24 mouse cellular contexts compared by ENCODE assay signal in the genomic region with DNA sequence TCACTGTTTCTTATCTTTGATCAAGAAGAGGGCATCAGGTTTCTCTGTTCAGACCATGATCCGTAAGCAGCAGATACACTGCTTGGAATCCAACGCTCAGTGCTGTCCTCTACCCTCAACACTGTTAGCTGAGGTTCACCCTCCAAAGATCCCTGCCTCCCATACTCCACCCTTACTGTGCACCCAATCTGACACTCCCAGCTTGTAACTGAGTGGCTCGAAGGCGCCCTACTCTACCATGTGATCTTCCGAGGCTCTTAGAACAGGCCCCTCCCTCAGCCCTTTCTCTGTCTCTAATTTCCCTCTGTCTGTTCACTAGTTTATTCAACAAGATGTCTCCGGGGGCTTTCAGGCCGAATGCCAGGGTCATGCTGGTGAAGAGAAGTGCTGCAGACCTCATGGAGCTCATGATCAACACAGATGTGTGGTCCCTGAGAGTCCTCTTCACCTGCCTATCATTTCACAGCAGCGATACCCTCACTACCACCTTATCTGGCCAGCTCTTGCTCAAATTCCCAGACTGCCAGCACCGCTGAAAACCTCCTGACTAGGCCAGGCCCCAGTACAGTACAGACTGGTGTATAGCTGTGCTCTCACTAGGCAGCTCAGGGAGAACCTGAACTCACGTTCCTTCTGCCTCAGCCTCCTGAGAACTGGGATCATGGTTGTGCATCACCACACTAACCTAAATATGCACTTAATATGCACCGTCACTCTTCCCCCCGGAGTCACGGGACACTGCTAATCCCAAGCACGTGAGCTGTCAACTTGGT. TPM values are rescaled to one million over a fixed set of nuclear protein-coding genes. Genes with fewer than 3 reads are reported as not detected.
A peak's percentile ranks its signal among the peaks of the same experiment; 100 is the strongest.
DNase-seq lines count a peak whose midpoint lies in the region; ATAC-seq and TF ChIP-seq lines count a peak whose summit lies in the region.
"Had no signal": no experiment of that assay in that cellular context is flagged by ENCODE, and none has a peak within 500 bp of the region (broad histone marks: within the 10 kb centered on the region; RNA-seq: fewer than 3 reads in every experiment).

No protein-coding gene starts in this region.

- no peak for DNase-seq in embryonic facial prominence, embryonic 11.5 days (ENCODE audit: low spot score)
- no peak for DNase-seq in embryonic facial prominence, embryonic 10.5 days (ENCODE audit: low spot score)
- DNase-seq in liver, embryonic 11.5 days (ENCODE audit: low spot score): no peak
- DNase-seq in liver, postnatal 0 days: no peak
- no peak for DNase-seq in midbrain, embryonic 10.5 days (ENCODE audit: low spot score)
- no peak for DNase-seq in spleen, adult 18-20 months
- DNase-seq: adrenal gland, postnatal 14 days; B cell, adult 2 months; cerebellum, adult 11-12 months; cerebellum, adult 9-10 months; cerebellum, postnatal 25 days; gastrocnemius, postnatal 36 days; heart, adult 11 months; heart, postnatal 36 days had no signal

- H3K27me3 ChIP-seq in embryonic facial prominence, embryonic 11.5 days (ENCODE audit: control insufficient read depth, insufficient read depth, low read length): no peaks in the 10 kb centered on the region
- no peaks in the 10 kb centered on the region for H3K27me3 ChIP-seq in embryonic facial prominence, embryonic 10.5 days (replicated peaks; ENCODE audit: low read depth, poor library complexity, severe bottlenecking)
- no peaks in the 10 kb centered on the region for H3K27me3 ChIP-seq in liver, embryonic 11.5 days (replicated peaks; ENCODE audit: control insufficient read depth, insufficient read depth, low read length)
- no peaks in the 10 kb centered on the region for H3K27me3 ChIP-seq in liver, postnatal 0 days (ENCODE audit: insufficient read depth, low read length)
- no peaks in the 10 kb centered on the region for H3K27me3 ChIP-seq in midbrain, embryonic 13.5 days
- no peaks in the 10 kb centered on the region for H3K27me3 ChIP-seq in midbrain, embryonic 10.5 days (ENCODE audit: low read depth, poor library complexity, severe bottlenecking)
- H3K27me3 ChIP-seq: heart, embryonic 13.5 days had no signal

- no peaks in the 10 kb centered on the region for H3K4me1 ChIP-seq in embryonic facial prominence, embryonic 11.5 days (ENCODE audit: control insufficient read depth, insufficient read depth, low read length)
- peaks cover 3% of the 10 kb centered on the region; the same call in 1 of the 2 replicates for H3K4me1 ChIP-seq in embryonic facial prominence, embryonic 10.5 days
- no peaks in the 10 kb centered on the region for H3K4me1 ChIP-seq in liver, embryonic 11.5 days (replicated peaks; ENCODE audit: control insufficient read depth, insufficient read depth, low read length)
- no peaks in the 10 kb centered on the region for H3K4me1 ChIP-seq in liver, postnatal 0 days (ENCODE audit: insufficient read depth)
- H3K4me1 ChIP-seq in midbrain, embryonic 13.5 days (replicated peaks): no peaks in the 10 kb centered on the region
- no peaks in the 10 kb centered on the region for H3K4me1 ChIP-seq in midbrain, embryonic 10.5 days
- H3K4me1 ChIP-seq: heart, embryonic 13.5 days had no signal

- H3K4me3 ChIP-seq in embryonic facial prominence, embryonic 11.5 days (ENCODE audit: low read depth, low read length): no peak overlapping the region
- H3K4me3 ChIP-seq in embryonic facial prominence, embryonic 10.5 days: no peak overlapping the region
- H3K4me3 ChIP-seq in liver, embryonic 11.5 days (ENCODE audit: low read depth, low read length): no peak overlapping the region
- no peak overlapping the region for H3K4me3 ChIP-seq in liver, postnatal 0 days (ENCODE audit: low read depth, low read length)
- no peak overlapping the region for H3K4me3 ChIP-seq in midbrain, embryonic 13.5 days (replicated peaks)
- no peak overlapping the region for H3K4me3 ChIP-seq in midbrain, embryonic 10.5 days
- H3K4me3 ChIP-seq: heart, embryonic 13.5 days had no signal

- no peak for TF ChIP-seq EP300 in liver, postnatal 0 days (IDR thresholded peaks at IDR 0.05; ENCODE audit: low read depth)

- no peak overlapping the region for H3K4me2 ChIP-seq in embryonic facial prominence, embryonic 11.5 days (ENCODE audit: low read depth, low read length)
- no peak overlapping the region for H3K4me2 ChIP-seq in liver, embryonic 11.5 days
- no peak overlapping the region for H3K4me2 ChIP-seq in liver, postnatal 0 days (ENCODE audit: low read depth, low read length)
- no peak overlapping the region for H3K4me2 ChIP-seq in midbrain, embryonic 13.5 days (replicated peaks)
- H3K4me2 ChIP-seq: heart, embryonic 13.5 days had no signal

- H3K36me3 ChIP-seq in embryonic facial prominence, embryonic 11.5 days (replicated peaks; ENCODE audit: control insufficient read depth, insufficient read depth, low read depth, low read length): no peaks in the 10 kb centered on the region
- no peaks in the 10 kb centered on the region for H3K36me3 ChIP-seq in embryonic facial prominence, embryonic 10.5 days (replicated peaks)
- H3K36me3 ChIP-seq in liver, embryonic 11.5 days (ENCODE audit: control insufficient read depth, insufficient read depth, low read length): peaks cover 5% of the 10 kb centered on the region; the same call in 1 of the 2 replicates
- H3K36me3 ChIP-seq in liver, postnatal 0 days (replicated peaks; ENCODE audit: insufficient read depth, low read length): peaks cover 10% of the 10 kb centered on the region; the same call in 1 of the 2 replicates
- no peaks in the 10 kb centered on the region for H3K36me3 ChIP-seq in midbrain, embryonic 13.5 days
- H3K36me3 ChIP-seq in midbrain, embryonic 10.5 days: no peaks in the 10 kb centered on the region
- H3K36me3 ChIP-seq: heart, embryonic 13.5 days had no signal

- no peaks in the 10 kb centered on the region for H3K9me3 ChIP-seq in embryonic facial prominence, embryonic 11.5 days (replicated peaks; ENCODE audit: control insufficient read depth, low read length)
- H3K9me3 ChIP-seq in embryonic facial prominence, embryonic 10.5 days: no peaks in the 10 kb centered on the region
- no peaks in the 10 kb centered on the region for H3K9me3 ChIP-seq in liver, embryonic 11.5 days (ENCODE audit: control insufficient read depth, low read length)
- no peaks in the 10 kb centered on the region for H3K9me3 ChIP-seq in liver, postnatal 0 days (ENCODE audit: low read length)
- no peaks in the 10 kb centered on the region for H3K9me3 ChIP-seq in midbrain, embryonic 13.5 days
- H3K9me3 ChIP-seq in midbrain, embryonic 10.5 days (replicated peaks): no peaks in the 10 kb centered on the region
- H3K9me3 ChIP-seq: G1E; heart, embryonic 13.5 days had no signal

- peak; percentile 45; the same call in 1 of the 2 replicates for ATAC-seq in embryonic facial prominence, embryonic 11.5 days (replicated peaks; ENCODE audit: insufficient number of reproducible peaks, low FRiP score, low TSS enrichment, low read depth)
- peak; percentile 35 for ATAC-seq in liver, embryonic 11.5 days (replicated peaks; ENCODE audit: low FRiP score)
- ATAC-seq in liver, postnatal 0 days: no peak
- peak; percentile 72 for ATAC-seq in midbrain, embryonic 13.5 days
- ATAC-seq: activated CD4-positive, CD25-positive, alpha-beta regulatory T cell, adult 4 months; CD4-positive, CD25-positive, alpha-beta regulatory T cell, adult 4 months; forebrain, embryonic 14.5 days had no signal

- no peak overlapping the region for H3K27ac ChIP-seq in embryonic facial prominence, embryonic 11.5 days (replicated peaks; ENCODE audit: low read depth, low read length)
- no peak overlapping the region for H3K27ac ChIP-seq in embryonic facial prominence, embryonic 10.5 days (replicated peaks)
- H3K27ac ChIP-seq in liver, embryonic 11.5 days (ENCODE audit: low read depth, low read length): no peak overlapping the region
- no peak overlapping the region for H3K27ac ChIP-seq in liver, postnatal 0 days (ENCODE audit: low read depth)
- no peak overlapping the region for H3K27ac ChIP-seq in midbrain, embryonic 13.5 days
- H3K27ac ChIP-seq in midbrain, embryonic 10.5 days (replicated peaks): no peak overlapping the region
- H3K27ac ChIP-seq: heart, embryonic 13.5 days had no signal

- no peak overlapping the region for H3K9ac ChIP-seq in embryonic facial prominence, embryonic 11.5 days (replicated peaks; ENCODE audit: low read length)
- H3K9ac ChIP-seq in liver, embryonic 11.5 days (ENCODE audit: low read depth, low read length): no peak overlapping the region
- H3K9ac ChIP-seq in liver, postnatal 0 days (replicated peaks): no peak overlapping the region
- H3K9ac ChIP-seq in midbrain, embryonic 13.5 days (replicated peaks): no peak overlapping the region
- H3K9ac ChIP-seq: heart, embryonic 13.5 days had no signal

- WGBS in embryonic facial prominence, embryonic 11.5 days: 75% methylated on average over 14 of the region's 14 CpGs
- WGBS in embryonic facial prominence, embryonic 10.5 days: 76% methylated on average over 14 of the region's 14 CpGs
- WGBS in liver, embryonic 11.5 days: 85% methylated on average over 14 of the region's 14 CpGs
- WGBS in liver, postnatal 0 days (ENCODE audit: insufficient replicate concordance): 87% methylated on average over 14 of the region's 14 CpGs
- 81% methylated on average over 14 of the region's 14 CpGs for WGBS in midbrain, embryonic 13.5 days
- 87% methylated on average over 14 of the region's 14 CpGs for WGBS in midbrain, embryonic 10.5 days

- no peak for TF ChIP-seq CTCF in liver, postnatal 0 days (IDR thresholded peaks at IDR 0.05; ENCODE audit: low read depth)

RNA-seq across cellular contexts. Expression of a gene that starts 35.4 kb away (rescaled TPM):
- polyA plus RNA-seq in embryonic facial prominence, embryonic 11.5 days (2014; fragmentation: Nextera tagmentation; extraction: Ambion mirVana): not detected in 2 replicates
- polyA plus RNA-seq in embryonic facial prominence, embryonic 10.5 days (2016; fragmentation: Nextera tagmentation; extraction: Ambion mirVana): not detected in 2 replicates
- polyA plus RNA-seq in liver, embryonic 11.5 days (2014; fragmentation: Nextera tagmentation; extraction: Ambion mirVana): not detected in 2 replicates
- not detected in 2 replicates for polyA plus RNA-seq in liver, postnatal 0 days (2015; fragmentation: Nextera tagmentation; extraction: Ambion mirVana)
- polyA plus RNA-seq in midbrain, embryonic 13.5 days (2015; fragmentation: Nextera tagmentation; extraction: Ambion mirVana): not detected in 2 replicates
- not detected in 2 replicates for polyA plus RNA-seq in midbrain, embryonic 10.5 days (2016; fragmentation: Nextera tagmentation; extraction: Ambion mirVana)
- polyA plus RNA-seq: activated CD4-positive, CD25-positive, alpha-beta regulatory T cell, adult 4 months; CD4-positive, CD25-positive, alpha-beta regulatory T cell, adult 4 months; cortical plate, adult 2 months; embryonic facial prominence, embryonic 14.5 days; forebrain, embryonic 14.5 days; G1E; heart, embryonic 13.5 days; heart, postnatal 0 days; hindbrain, embryonic 11.5 days had no signal

RNA-seq across cellular contexts. Expression of a gene that starts 46.4 kb away (rescaled TPM):
- not detected in 2 replicates for polyA plus RNA-seq in embryonic facial prominence, embryonic 11.5 days (2014; fragmentation: Nextera tagmentation; extraction: Ambion mirVana)
- polyA plus RNA-seq in embryonic facial prominence, embryonic 10.5 days (2016; fragmentation: Nextera tagmentation; extraction: Ambion mirVana): not detected in 2 replicates
- polyA plus RNA-seq in liver, embryonic 11.5 days (2014; fragmentation: Nextera tagmentation; extraction: Ambion mirVana): not detected in 2 replicates
- not detected in 2 replicates for polyA plus RNA-seq in liver, postnatal 0 days (2015; fragmentation: Nextera tagmentation; extraction: Ambion mirVana)
- polyA plus RNA-seq in midbrain, embryonic 13.5 days (2015; fragmentation: Nextera tagmentation; extraction: Ambion mirVana): not detected in 2 replicates
- not detected in 2 replicates for polyA plus RNA-seq in midbrain, embryonic 10.5 days (2016; fragmentation: Nextera tagmentation; extraction: Ambion mirVana)
- polyA plus RNA-seq: activated CD4-positive, CD25-positive, alpha-beta regulatory T cell, adult 4 months; CD4-positive, CD25-positive, alpha-beta regulatory T cell, adult 4 months; cortical plate, adult 2 months; embryonic facial prominence, embryonic 14.5 days; forebrain, embryonic 14.5 days; G1E; heart, embryonic 13.5 days; heart, postnatal 0 days; hindbrain, embryonic 11.5 days had no signal

RNA-seq across cellular contexts. Expression of a gene that starts 55.2 kb away (rescaled TPM):
- polyA plus RNA-seq in embryonic facial prominence, embryonic 11.5 days (2014; fragmentation: Nextera tagmentation; extraction: Ambion mirVana): 0.90 and 1.4 TPM in 2 replicates
- 1.9 and 2.1 TPM in 2 replicates for polyA plus RNA-seq in embryonic facial prominence, embryonic 10.5 days (2016; fragmentation: Nextera tagmentation; extraction: Ambion mirVana)
- polyA plus RNA-seq in liver, embryonic 11.5 days (2014; fragmentation: Nextera tagmentation; extraction: Ambion mirVana): 24.6 and 25.1 TPM in 2 replicates
- 4.7 and 5.7 TPM in 2 replicates for polyA plus RNA-seq in liver, postnatal 0 days (2015; fragmentation: Nextera tagmentation; extraction: Ambion mirVana)
- 1.4 and 1.5 TPM in 2 replicates for polyA plus RNA-seq in midbrain, embryonic 13.5 days (2015; fragmentation: Nextera tagmentation; extraction: Ambion mirVana)
- 2.4 and 2.6 TPM in 2 replicates for polyA plus RNA-seq in midbrain, embryonic 10.5 days (2016; fragmentation: Nextera tagmentation; extraction: Ambion mirVana)
- polyA plus RNA-seq: activated CD4-positive, CD25-positive, alpha-beta regulatory T cell, adult 4 months had no signal

RNA-seq across cellular contexts. Expression of a gene that starts 55.6 kb away (rescaled TPM):
- 35.4 and 36.6 TPM in 2 replicates for polyA plus RNA-seq in embryonic facial prominence, embryonic 11.5 days (2014; fragmentation: Nextera tagmentation; extraction: Ambion mirVana)
- 41.7 and 45.1 TPM in 2 replicates for polyA plus RNA-seq in embryonic facial prominence, embryonic 10.5 days (2016; fragmentation: Nextera tagmentation; extraction: Ambion mirVana)
- polyA plus RNA-seq in liver, embryonic 11.5 days (2014; fragmentation: Nextera tagmentation; extraction: Ambion mirVana): 22.0 and 29.8 TPM in 2 replicates
- 7.8 and 8.7 TPM in 2 replicates for polyA plus RNA-seq in liver, postnatal 0 days (2015; fragmentation: Nextera tagmentation; extraction: Ambion mirVana)
- 37.1 and 38.4 TPM in 2 replicates for polyA plus RNA-seq in midbrain, embryonic 13.5 days (2015; fragmentation: Nextera tagmentation; extraction: Ambion mirVana)
- 39.4 and 41.0 TPM in 2 replicates for polyA plus RNA-seq in midbrain, embryonic 10.5 days (2016; fragmentation: Nextera tagmentation; extraction: Ambion mirVana)

RNA-seq across cellular contexts. Expression of a gene that starts 58.4 kb away (rescaled TPM):
- polyA plus RNA-seq in embryonic facial prominence, embryonic 11.5 days (2014; fragmentation: Nextera tagmentation; extraction: Ambion mirVana): not detected in 2 replicates
- not detected in 2 replicates for polyA plus RNA-seq in embryonic facial prominence, embryonic 10.5 days (2016; fragmentation: Nextera tagmentation; extraction: Ambion mirVana)
- polyA plus RNA-seq in liver, embryonic 11.5 days (2014; fragmentation: Nextera tagmentation; extraction: Ambion mirVana): not detected in 2 replicates
- not detected in 2 replicates for polyA plus RNA-seq in liver, postnatal 0 days (2015; fragmentation: Nextera tagmentation; extraction: Ambion mirVana)
- not detected in 2 replicates for polyA plus RNA-seq in midbrain, embryonic 13.5 days (2015; fragmentation: Nextera tagmentation; extraction: Ambion mirVana)
- polyA plus RNA-seq in midbrain, embryonic 10.5 days (2016; fragmentation: Nextera tagmentation; extraction: Ambion mirVana): not detected in 2 replicates
- polyA plus RNA-seq: activated CD4-positive, CD25-positive, alpha-beta regulatory T cell, adult 4 months; CD4-positive, CD25-positive, alpha-beta regulatory T cell, adult 4 months; cortical plate, adult 2 months; embryonic facial prominence, embryonic 14.5 days; forebrain, embryonic 14.5 days; G1E; heart, embryonic 13.5 days; heart, postnatal 0 days; hindbrain, embryonic 11.5 days had no signal
